Comparison of ENCODE assay signal across 9 mouse cellular contexts in genomic region chr3:42074532-42075287, GRCm38 (mm10).
DNase-seq lines count a peak whose midpoint lies in the region; ATAC-seq and TF ChIP-seq lines count a peak whose summit lies in the region.
"Had no signal": no experiment of that assay in that cellular context is flagged by ENCODE, and none has a peak within 500 bp of the region (broad histone marks: within the 10 kb centered on the region; RNA-seq: fewer than 3 reads in every experiment).

No protein-coding gene starts in this region.

- TF ChIP-seq CTCF in lung, adult 2 months (IDR thresholded peaks at IDR 0.05; ENCODE audit: insufficient read depth, low read length), result no peak
- peak; percentile 79 for TF ChIP-seq CTCF in midbrain, postnatal 0 days (IDR thresholded peaks at IDR 0.05)

- no peak overlapping the region for H3K27ac ChIP-seq in forebrain, embryonic 12.5 days
- H3K27ac ChIP-seq in midbrain, postnatal 0 days (ENCODE audit: low read depth, low read length), result no peak overlapping the region

- ATAC-seq in CD4-positive, CD25-positive, alpha-beta regulatory T cell, adult 4 months, result no peak
- ATAC-seq in forebrain, embryonic 12.5 days (ENCODE audit: low FRiP score), result peak; percentile 63
- 0 out of 2 replicates have a peak, but pooled peaks have one; percentile 41 for ATAC-seq in midbrain, postnatal 0 days (ENCODE audit: low FRiP score)
- no peak for ATAC-seq in erythroblast, adult 5-6 weeks (replicated peaks; ENCODE audit: low FRiP score, poor library complexity, severe bottlenecking)

- peak; percentile 10 for DNase-seq in CD4-positive, CD25-positive, alpha-beta regulatory T cell, adult 2 months (ENCODE audit: low read depth, low spot score)
- DNase-seq in lung, postnatal 10 days, result peak; percentile 15
- no peak for DNase-seq in lung, adult 2 months
- peak; percentile 52 to 56 for DNase-seq in kidney, postnatal 4 days
- peak; percentile 85 for DNase-seq in midbrain, postnatal 0 days (ENCODE audit: low spot score)

- no peaks in the 10 kb centered on the region for H3K4me1 ChIP-seq in lung, adult 2 months (ENCODE audit: control insufficient read depth, insufficient read depth, low read length)
- 0 out of 2 replicates have a peak, but pooled peaks cover 4% of the 10 kb centered on the region for H3K4me1 ChIP-seq in forebrain, embryonic 12.5 days
- no peaks in the 10 kb centered on the region for H3K4me1 ChIP-seq in midbrain, postnatal 0 days (ENCODE audit: insufficient read depth, low read length)

- no peak overlapping the region for H3K4me3 ChIP-seq in lung, adult 2 months (replicated peaks; ENCODE audit: extremely low read depth, low read depth, low read length)
- no peak overlapping the region for H3K4me3 ChIP-seq in forebrain, embryonic 12.5 days (replicated peaks)
- H3K4me3 ChIP-seq in midbrain, postnatal 0 days (ENCODE audit: low read depth, low read length), result no peak overlapping the region
- H3K4me3 ChIP-seq: myocyte had no signal

- H3K9me3 ChIP-seq in forebrain, embryonic 12.5 days, result no peaks in the 10 kb centered on the region
- no peaks in the 10 kb centered on the region for H3K9me3 ChIP-seq in midbrain, postnatal 0 days (ENCODE audit: low read length)

- 32% methylated on average over 11 of the region's 11 CpGs for WGBS in lung, adult 2 months
- 48% methylated on average over 11 of the region's 11 CpGs for WGBS in forebrain, embryonic 12.5 days
- 26% methylated on average over 11 of the region's 11 CpGs for WGBS in midbrain, postnatal 0 days

- H3K36me3 ChIP-seq in forebrain, embryonic 12.5 days (replicated peaks), result no peaks in the 10 kb centered on the region
- H3K36me3 ChIP-seq in midbrain, postnatal 0 days (ENCODE audit: insufficient read depth, low read length), result no peaks in the 10 kb centered on the region

- no peak overlapping the region for H3K9ac ChIP-seq in forebrain, embryonic 12.5 days
- H3K9ac ChIP-seq in midbrain, postnatal 0 days (replicated peaks; ENCODE audit: low read length, poor library complexity, severe bottlenecking), result no peak overlapping the region

- TF ChIP-seq POLR2A in lung, adult 2 months (IDR thresholded peaks at IDR 0.05; ENCODE audit: borderline replicate concordance, extremely low read depth, low read depth, low read length), result no peak

- H3K4me2 ChIP-seq in forebrain, embryonic 12.5 days, result no peak overlapping the region
- H3K4me2 ChIP-seq in midbrain, postnatal 0 days (ENCODE audit: low read depth, low read length, poor library complexity, severe bottlenecking), result peak overlapping the region; percentile 25

- no peaks in the 10 kb centered on the region for H3K27me3 ChIP-seq in forebrain, embryonic 12.5 days
- no peaks in the 10 kb centered on the region for H3K27me3 ChIP-seq in midbrain, postnatal 0 days (ENCODE audit: insufficient read depth, low read length)

Comparison
In these comparisons a context has a peak if more than half of its experiments do, and no peak if none do; other contexts are left out.
1. ATAC-seq: peak in forebrain, embryonic 12.5 days (single experiment) and midbrain, postnatal 0 days (single experiment); none in CD4-positive, CD25-positive, alpha-beta regulatory T cell, adult 4 months (single experiment) and erythroblast, adult 5-6 weeks (single experiment).